Mouse (Mus musculus) cerebellum, postnatal 10 days (tissue): ENCODE measurements around the gene C2cd6.

Experiments
- DNase-seq, 2 experiments: peaks; one replicate each; pipeline ENCODE4 v3.0.0; 2021; ENCODE audit warnings: mixed read lengths in 2 of 2

Gene C2cd6

GRCm38 (mm10) chr1:59094705-59095104 is at the start of gene C2cd6:
TSS of gene C2cd6 (minus strand) at chr1:59094900.
- no peak for DNase-seq

GRCm38 (mm10) chr1:59142809-59143208 is 48.1 kb upstream of the C2cd6 start:
- peak; percentile 74 to 80 for DNase-seq

- DNase-seq: no peak
Observed at GRCm38 (mm10) chr1:59134419-59134818, 39.7 kb upstream of the C2cd6 start.

GRCm38 (mm10) chr1:59128879-59129278 is 34.2 kb upstream of the C2cd6 start:
- no peak for DNase-seq

- no peak for DNase-seq
Observed at GRCm38 (mm10) chr1:59125558-59125957, 30.9 kb upstream of the C2cd6 start.

GRCm38 (mm10) chr1:59119720-59120457 is 25.2 kb upstream of the C2cd6 start, which contains the start of gene Tmem237:
TSS of gene Tmem237 (minus strand) at chr1:59120408.
- DNase-seq: peak; percentile 94 to 96

GRCm38 (mm10) chr1:59110524-59110923 is 15.8 kb upstream of the C2cd6 start:
- peak in 1 of 2 experiments; percentile 6 for DNase-seq

- DNase-seq: no peak
Observed at GRCm38 (mm10) chr1:59102071-59102470, 7.4 kb upstream of the C2cd6 start.

GRCm38 (mm10) chr1:59101020-59101419 is 6.3 kb upstream of the C2cd6 start:
- DNase-seq: no peak

GRCm38 (mm10) chr1:59070867-59071266 is 23.8 kb downstream of the C2cd6 start:
- no peak for DNase-seq

- peak; percentile 52 to 63 for DNase-seq
Observed at GRCm38 (mm10) chr1:59067976-59068375, 26.7 kb downstream of the C2cd6 start.

GRCm38 (mm10) chr1:59063697-59064096 is 31.0 kb downstream of the C2cd6 start:
- DNase-seq: no peak

GRCm38 (mm10) chr1:59056955-59057354 is 37.7 kb downstream of the C2cd6 start:
- DNase-seq: no peak

- DNase-seq: no peak
Observed at GRCm38 (mm10) chr1:59051306-59051705, 43.4 kb downstream of the C2cd6 start.

GRCm38 (mm10) chr1:59037723-59038122 is 57.0 kb downstream of the C2cd6 start:
- no peak for DNase-seq

GRCm38 (mm10) chr1:59021556-59021955 is 73.1 kb downstream of the C2cd6 start:
- DNase-seq: no peak

- peak; percentile 40 to 53 for DNase-seq
Observed at GRCm38 (mm10) chr1:59009250-59009649, 85.5 kb downstream of the C2cd6 start.
